Mouse (Mus musculus): ENCODE data around the gene Olfr23. TPM values are rescaled to one million over a fixed set of nuclear protein-coding genes. Genes with fewer than 3 reads are reported as not detected.
"Not testable (repeated sequence)": the region's sequence is repeated elsewhere in the genome, so short reads cannot be mapped to it uniquely, and the experiment has no call there.

Olfr23 gene
- not detected in 2 replicates for polyA plus RNA-seq (2015; fragmentation: Nextera tagmentation; extraction: Ambion mirVana)

- Histone ChIP-seq H3K4me3 (replicated peaks) (no peak within 1 kb of the TSS), H3K27me3 (no peaks in the 10 kb centered on the region), H3K4me1 (no peaks in the 10 kb centered on the region), H3K36me3 (no peaks in the 10 kb centered on the region), H3K4me2 (no peak within 1 kb of the TSS), H3K27ac (no peak within 1 kb of the TSS), H3K9ac (no peak within 1 kb of the TSS), H3K9me3 (replicated peaks) (no peaks in the 10 kb centered on the region)
- ATAC-seq (replicated peaks; ENCODE audit: low FRiP score), result no peak
Measured at GRCm38 (mm10) chr11:73936377-73936776, at the start of gene Olfr23. TSS of gene Olfr23 (plus strand) at chr11:73936677.

- no peaks in the 10 kb centered on the region for H3K9me3 ChIP-seq (replicated peaks)
- H3K9ac ChIP-seq, result no peak within 1 kb of the TSS
- no peak within 1 kb of the TSS for H3K4me3 ChIP-seq (replicated peaks)
- H3K27ac ChIP-seq, result no peak within 1 kb of the TSS
- no peaks in the 10 kb centered on the region for H3K27me3 ChIP-seq
- no peaks in the 10 kb centered on the region for H3K36me3 ChIP-seq
- no peak within 1 kb of the TSS for H3K4me2 ChIP-seq
- H3K4me1 ChIP-seq, result no peaks in the 10 kb centered on the region
- WGBS, result 85% methylated on average over 1 of the region's 1 CpGs
- no peak for ATAC-seq (replicated peaks; ENCODE audit: low FRiP score)
Measured at GRCm38 (mm10) chr11:73890671-73891070, 45.8 kb upstream of the Olfr23 start, which contains the start of gene Olfr394. TSS of gene Olfr394 (minus strand) at chr11:73890771.

- ATAC-seq (replicated peaks; ENCODE audit: low FRiP score); H3K36me3 ChIP-seq; H3K4me3 ChIP-seq (replicated peaks); H3K4me2 ChIP-seq; H3K27ac ChIP-seq; H3K9ac ChIP-seq; H3K4me1 ChIP-seq; H3K27me3 ChIP-seq; H3K9me3 ChIP-seq (replicated peaks): not testable (repeated sequence)
- WGBS, result 82% methylated on average over 4 of the region's 4 CpGs
Measured at GRCm38 (mm10) chr11:73909199-73909598, 27.3 kb upstream of the Olfr23 start, which contains the start of gene Olfr395. TSS of gene Olfr395 (minus strand) at chr11:73909299.

- H3K9me3 ChIP-seq (replicated peaks), result no peaks in the 10 kb centered on the region
- H3K4me2 ChIP-seq, result no peak within 1 kb of the TSS
- 75% methylated on average over 1 of the region's 1 CpGs for WGBS
- H3K27me3 ChIP-seq, result no peaks in the 10 kb centered on the region
- H3K4me1 ChIP-seq, result no peaks in the 10 kb centered on the region
- no peaks in the 10 kb centered on the region for H3K36me3 ChIP-seq
- H3K27ac ChIP-seq, result no peak within 1 kb of the TSS
- no peak within 1 kb of the TSS for H3K4me3 ChIP-seq (replicated peaks)
- no peak within 1 kb of the TSS for H3K9ac ChIP-seq
- ATAC-seq (replicated peaks; ENCODE audit: low FRiP score), result no peak
Measured at GRCm38 (mm10) chr11:73960517-73960916, 24.0 kb downstream of the Olfr23 start, which contains the start of gene Olfr397. TSS of gene Olfr397 (plus strand) at chr11:73960817.

- no peak for ATAC-seq (replicated peaks; ENCODE audit: low FRiP score)
- Histone ChIP-seq H3K4me1 (no peaks in the 10 kb centered on the region), H3K36me3 (no peaks in the 10 kb centered on the region), H3K27ac (no peak within 1 kb of the TSS), H3K9me3 (replicated peaks) (peaks cover 3% of the 10 kb centered on the region; the same call in 1 of the 2 replicates), H3K4me3 (replicated peaks) (no peak within 1 kb of the TSS), H3K27me3 (no peaks in the 10 kb centered on the region), H3K9ac (no peak within 1 kb of the TSS), H3K4me2 (no peak within 1 kb of the TSS)
Measured at GRCm38 (mm10) chr11:73990307-73990706, 53.8 kb downstream of the Olfr23 start, which contains the start of gene Olfr398. TSS of gene Olfr398 (minus strand) at chr11:73990407.

Other genes with a start within 250 kb of the Olfr23 start
- gene Zfp735, start 247.9 kb upstream of the Olfr23 start, polyA plus RNA-seq (2015; fragmentation: Nextera tagmentation; extraction: Ambion mirVana), result not detected in 2 replicates
- gene Olfr389, start 156.0 kb upstream of the Olfr23 start, polyA plus RNA-seq (2015; fragmentation: Nextera tagmentation; extraction: Ambion mirVana), result not detected in 2 replicates
- not detected in 2 replicates for gene Olfr390, start 153.7 kb upstream of the Olfr23 start, polyA plus RNA-seq (2015; fragmentation: Nextera tagmentation; extraction: Ambion mirVana)
- not detected in 2 replicates for gene Olfr391-ps, start 133.6 kb upstream of the Olfr23 start, polyA plus RNA-seq (2015; fragmentation: Nextera tagmentation; extraction: Ambion mirVana)
- gene Olfr392, start 119.6 kb upstream of the Olfr23 start, polyA plus RNA-seq (2015; fragmentation: Nextera tagmentation; extraction: Ambion mirVana), result not detected in 2 replicates
- gene Olfr393, start 85.2 kb upstream of the Olfr23 start, polyA plus RNA-seq (2015; fragmentation: Nextera tagmentation; extraction: Ambion mirVana), result not detected in 2 replicates
- not detected in 2 replicates for gene Olfr394, start 45.9 kb upstream of the Olfr23 start, polyA plus RNA-seq (2015; fragmentation: Nextera tagmentation; extraction: Ambion mirVana)
- not detected in 2 replicates for gene Olfr395, start 27.4 kb upstream of the Olfr23 start, polyA plus RNA-seq (2015; fragmentation: Nextera tagmentation; extraction: Ambion mirVana)
- gene Olfr397, start 24.1 kb downstream of the Olfr23 start, polyA plus RNA-seq (2015; fragmentation: Nextera tagmentation; extraction: Ambion mirVana), result not detected in 2 replicates
- not detected in 2 replicates for gene Olfr398, start 53.7 kb downstream of the Olfr23 start, polyA plus RNA-seq (2015; fragmentation: Nextera tagmentation; extraction: Ambion mirVana)
- not detected in 2 replicates for gene Olfr139, start 119.9 kb downstream of the Olfr23 start, polyA plus RNA-seq (2015; fragmentation: Nextera tagmentation; extraction: Ambion mirVana)
- gene Olfr399, start 119.9 kb downstream of the Olfr23 start, polyA plus RNA-seq (2015; fragmentation: Nextera tagmentation; extraction: Ambion mirVana), result not detected in 2 replicates
- 0.05 TPM in 1 of 2 replicates, not detected in the other for gene Zfp616, start 133.3 kb downstream of the Olfr23 start, polyA plus RNA-seq (2015; fragmentation: Nextera tagmentation; extraction: Ambion mirVana)
- gene Olfr401, start 177.0 kb downstream of the Olfr23 start, polyA plus RNA-seq (2015; fragmentation: Nextera tagmentation; extraction: Ambion mirVana), result not detected in 2 replicates
- not detected in 2 replicates for gene Olfr402, start 216.9 kb downstream of the Olfr23 start, polyA plus RNA-seq (2015; fragmentation: Nextera tagmentation; extraction: Ambion mirVana)
- gene Olfr403, start 249.6 kb downstream of the Olfr23 start, polyA plus RNA-seq (2015; fragmentation: Nextera tagmentation; extraction: Ambion mirVana), result not detected in 2 replicates

All from kidney, embryonic 15.5 days (tissue).